Mouse (Mus musculus) CD4-positive naive resting alpha-beta T cell, adult 76 days (primary cell): Measurements from ENCODE around the gene Lrguk. TPM values are rescaled to one million over a fixed set of nuclear protein-coding genes. Genes with fewer than 3 reads are reported as not detected.

Experiments used
- total RNA-seq: library from RNA; stranded (reverse); gene quantifications from one replicate; pipeline ENCODE4 v1.2.4, GENCODE M21; 2023

The Lrguk gene
- not detected for total RNA-seq

DNA sequence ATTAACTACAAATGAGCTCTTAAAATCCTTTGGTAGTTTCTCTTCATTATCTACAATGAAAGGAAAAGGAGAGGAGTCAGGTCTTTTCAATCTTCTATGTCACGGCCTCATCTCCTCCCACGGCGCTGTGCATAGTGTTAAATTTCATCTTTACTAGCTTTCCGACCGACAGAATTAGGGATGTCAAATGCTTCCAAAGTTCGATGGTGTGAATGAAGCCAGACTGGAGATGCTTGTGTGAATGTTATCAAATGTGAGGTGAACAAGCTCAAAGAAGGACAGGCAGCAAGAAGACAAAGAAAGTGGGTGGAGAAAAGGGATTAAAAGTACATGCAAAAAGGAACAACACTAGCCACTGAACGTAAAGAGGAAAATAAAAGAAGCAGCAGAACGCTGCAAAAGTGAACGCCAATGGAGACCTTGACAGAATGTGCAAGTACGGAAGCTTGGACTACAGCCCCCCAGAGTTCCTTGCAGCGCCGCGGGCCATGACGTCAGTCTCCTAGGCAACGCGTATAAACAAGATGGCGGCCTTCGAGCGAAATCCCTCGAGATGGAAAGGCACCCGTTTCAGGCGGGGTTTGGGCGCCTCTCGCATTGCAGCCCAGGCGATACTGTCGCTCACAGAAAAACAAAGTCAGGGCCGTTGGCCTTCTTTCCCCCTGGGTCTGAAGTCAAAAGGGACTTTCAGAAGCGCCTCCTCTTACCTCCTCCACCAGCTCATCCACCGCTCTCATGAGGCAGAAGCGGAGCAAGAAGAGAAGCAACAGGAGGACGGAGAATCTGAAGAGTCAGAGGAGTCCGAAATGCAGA lies at the start of gene Lrguk:
TSS of gene Lrguk (plus strand) at position 516 of the 813 bp plus-strand sequence.

DNA sequence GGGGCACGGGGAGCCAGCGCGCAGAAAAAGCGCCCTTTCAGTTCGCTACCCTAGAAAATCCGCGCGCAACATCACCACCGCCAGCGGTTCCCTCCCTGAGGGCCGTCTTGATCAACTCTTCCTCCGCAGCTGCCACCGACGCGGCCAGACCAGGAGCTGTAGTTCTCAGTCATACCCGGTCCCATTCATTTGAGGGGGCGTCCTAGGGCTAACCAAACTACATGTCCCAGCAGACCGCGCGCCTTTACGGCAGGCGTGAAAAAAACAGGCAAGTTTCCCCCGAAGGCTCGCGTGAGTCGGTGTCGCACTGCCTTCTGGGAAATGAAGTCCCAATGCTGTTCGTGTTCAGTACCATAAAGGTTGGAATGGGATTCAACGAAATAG lies 147.6 kb downstream of the Lrguk start, which contains the start of gene Slc35b4:
TSS of gene Slc35b4 (minus strand) at position 248 of the 384 bp plus-strand sequence.

Other genes with a start within 250 kb of the Lrguk start
- 19.4 TPM for gene Slc35b4, start 147.7 kb downstream of the Lrguk start, total RNA-seq